Mouse (Mus musculus) heart, adult 2 months (tissue): ENCODE results near the gene Enpp1. TPM values are rescaled to one million over a fixed set of nuclear protein-coding genes. Genes with fewer than 3 reads are reported as not detected.

Source experiments
- DNase-seq, 2 experiments: peaks; one replicate each; pipeline ENCODE4 v3.0.0; 2021
- H3K27ac ChIP-seq: fragments of 200-600 bp; 2 replicates; pipeline ENCODE4 v1.8.1; 2022
- H3K27me3 ChIP-seq: fragments of 200-500 bp; 2 replicates; pipeline ENCODE4 v1.6.1; 2012; ENCODE audit warnings: mild to moderate bottlenecking, low read length, inconsistent platforms, mixed read lengths; ENCODE audit not compliant: control insufficient read depth, insufficient read depth
- H3K36me3 ChIP-seq: fragments of 200-500 bp; 2 replicates; pipeline ENCODE4 v1.6.1; 2012; ENCODE audit warnings: low read length, inconsistent platforms; ENCODE audit not compliant: control insufficient read depth, insufficient read depth
- H3K4me1 ChIP-seq: fragments of 200-500 bp; 2 replicates; pipeline ENCODE4 v1.6.1; 2011; ENCODE audit warnings: low read length; ENCODE audit not compliant: control insufficient read depth, insufficient read depth
- H3K4me3 ChIP-seq: fragments of 200-600 bp; 2 replicates; pipeline ENCODE4 v1.8.1; 2022
- H3K79me2 ChIP-seq: fragments of 200-500 bp; replicated peaks from 2 replicates; pipeline ENCODE4 v1.6.1; 2012; ENCODE audit warnings: mild to moderate bottlenecking, inconsistent platforms, low read length, moderate library complexity, mixed read lengths; ENCODE audit not compliant: control insufficient read depth, insufficient read depth
- H3K9ac ChIP-seq: fragments of 200-500 bp; 2 replicates; pipeline ENCODE4 v1.6.1; 2012; ENCODE audit warnings: low read depth, mild to moderate bottlenecking, control low read depth, inconsistent platforms, low read length, mixed read lengths
- CTCF ChIP-seq: fragments of 200-600 bp; IDR thresholded peaks from 2 replicates; pipeline ENCODE4 v1.8.1; 2022; ENCODE audit warnings: antibody characterized with exemption, mild to moderate bottlenecking, moderate library complexity
- EP300 ChIP-seq: fragments of 200-500 bp; IDR thresholded peaks from 2 replicates; pipeline ENCODE4 v1.6.1; 2011; ENCODE audit warnings: low read depth, low read length, control low read depth; ENCODE audit not compliant: insufficient read depth
- POLR2A ChIP-seq: fragments of 200-500 bp; IDR thresholded peaks from 2 replicates; pipeline ENCODE4 v1.6.1; 2011; ENCODE audit warnings: mild to moderate bottlenecking, low read depth, low read length, control low read depth; ENCODE audit not compliant: insufficient read depth
- WGBS: fragments of 180-500 bp; shearing (Covaris S2); methylation state at CpG from one replicate; pipeline ENCODE4 v1.1.7; 2018; 5-methylcytosine and 5-hydroxymethylcytosine counted together
- intact Hi-C: fragments of 180-260 bp; cut with DNase I; formaldehyde crosslinking; loops from one replicate; pipeline ENCODE4 v1.15.1; 2025
- polyA plus RNA-seq: library from polyadenylated mRNA; depleted of rRNA; stranded (reverse); fragments of >200 nt; gene quantifications from 2 replicates; pipeline ENCODE4 v1.2.3, GENCODE M21; 2012
- total RNA-seq, 2 experiments: library from RNA; stranded (reverse); gene quantifications; 2 replicates each; pipeline ENCODE4 v1.2.3; 2021

The Enpp1 gene
- total and polyA plus RNA-seq, 3 experiments, result 2.1 to 6.5 (median 5.8) TPM

DNA sequence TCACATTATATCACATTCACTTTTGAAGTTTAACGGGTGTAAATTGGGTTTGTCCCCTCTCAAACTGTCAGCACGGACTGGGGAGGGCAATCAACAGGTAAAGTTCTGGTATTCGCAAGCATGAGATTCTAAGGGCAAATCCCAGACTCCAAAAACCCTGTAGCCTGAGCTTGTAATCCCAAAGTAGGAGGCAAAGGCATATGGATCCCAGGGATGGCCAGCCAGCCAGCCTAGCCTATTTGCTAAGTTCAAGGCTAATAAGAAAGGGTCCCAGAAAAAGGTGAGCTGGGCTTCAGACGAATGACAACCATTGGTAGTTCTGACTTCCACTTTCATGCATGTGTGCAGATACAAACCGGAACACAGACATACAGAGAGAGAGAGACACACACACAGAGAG lies 942 bp upstream of the Enpp1 start:
- TF ChIP-seq POLR2A, result no peak
- no peak for TF ChIP-seq CTCF
- TF ChIP-seq EP300, result no peak
- Histone ChIP-seq H3K27ac (no peak overlapping the region), H3K4me3 (no peak overlapping the region), H3K79me2 (no peaks in the 10 kb centered on the region), H3K27me3 (no peaks in the 10 kb centered on the region), H3K4me1 (peaks cover 2% of the 10 kb centered on the region; the same call in 1 of the 2 replicates), H3K9ac (no peak overlapping the region), H3K36me3 (no peaks in the 10 kb centered on the region)
- no peak for DNase-seq
- WGBS, result 82% methylated on average over 5 of the region's 5 CpGs
- intact Hi-C loops, result loop anchor here (5.0 kb wide), 1 partner anchor 81 kb away; no protein-coding TSS in a partner anchor

GRCm38 (mm10) chr10:24712367-24712761 lies 405 bp upstream of the Enpp1 start:
- H3K27ac ChIP-seq, result peak overlapping the region; percentile 59
- 13% methylated on average over 15 of the region's 15 CpGs for WGBS
- H3K9ac ChIP-seq, result peak overlapping the region; percentile 91

DNA sequence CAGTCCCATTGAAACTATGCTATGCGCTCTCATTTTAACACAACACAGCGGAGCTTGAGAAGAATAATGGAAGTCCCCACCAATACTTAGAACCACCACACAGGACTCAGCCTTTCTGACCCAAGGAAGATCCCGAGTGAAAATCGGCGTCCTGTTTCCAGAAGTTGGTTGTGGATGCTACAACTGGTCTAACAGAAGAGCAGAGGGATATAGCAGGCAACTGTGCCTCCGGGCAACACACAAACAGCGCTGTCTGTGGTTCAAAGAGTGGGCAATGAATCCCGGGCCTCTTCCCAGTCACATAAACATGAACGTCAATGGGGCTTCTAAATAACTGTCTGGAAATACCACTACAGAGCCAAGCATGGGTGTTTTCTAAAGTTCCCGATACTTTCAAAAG lies 888 bp downstream of the Enpp1 start:
- H3K27ac ChIP-seq, result peak overlapping the region; percentile 59; the same call in 1 of the 2 replicates
- WGBS, result 23% methylated on average over 10 of the region's 10 CpGs
- H3K36me3 ChIP-seq, result no peaks in the 10 kb centered on the region
- peaks cover 2% of the 10 kb centered on the region; the same call in 1 of the 2 replicates for H3K4me1 ChIP-seq
- peak overlapping the region; percentile 63 for H3K4me3 ChIP-seq
- peak overlapping the region; percentile 91 for H3K9ac ChIP-seq
- no peaks in the 10 kb centered on the region for H3K27me3 ChIP-seq
- no peaks in the 10 kb centered on the region for H3K79me2 ChIP-seq
- TF ChIP-seq EP300, result no peak
- no peak for TF ChIP-seq POLR2A
- no peak for TF ChIP-seq CTCF
- peak in 1 of 2 experiments; percentile 26 for DNase-seq
- intact Hi-C loops, result loop anchor here (5.0 kb wide), 1 partner anchor 79 kb away; no protein-coding TSS in a partner anchor

More at GRCm38 (mm10) chr10:24712367-24712761, 405 bp upstream of the Enpp1 start:
- Histone ChIP-seq H3K4me1 (peaks cover 2% of the 10 kb centered on the region; the same call in 1 of the 2 replicates), H3K36me3 (no peaks in the 10 kb centered on the region), H3K79me2 (no peaks in the 10 kb centered on the region), H3K4me3 (peak overlapping the region; percentile 63), H3K27me3 (no peaks in the 10 kb centered on the region)
- DNase-seq, result no peak
- no peak for TF ChIP-seq POLR2A
- no peak for TF ChIP-seq CTCF
- TF ChIP-seq EP300, result no peak
- intact Hi-C loops, result loop anchor here (5.0 kb wide), 1 partner anchor 80 kb away; no protein-coding TSS in a partner anchor

GRCm38 (mm10) chr10:24710361-24710760 lies 1.6 kb downstream of the Enpp1 start:
- intact Hi-C loops, result loop anchor here (5.0 kb wide), 1 partner anchor 78 kb away; no protein-coding TSS in a partner anchor

DNA sequence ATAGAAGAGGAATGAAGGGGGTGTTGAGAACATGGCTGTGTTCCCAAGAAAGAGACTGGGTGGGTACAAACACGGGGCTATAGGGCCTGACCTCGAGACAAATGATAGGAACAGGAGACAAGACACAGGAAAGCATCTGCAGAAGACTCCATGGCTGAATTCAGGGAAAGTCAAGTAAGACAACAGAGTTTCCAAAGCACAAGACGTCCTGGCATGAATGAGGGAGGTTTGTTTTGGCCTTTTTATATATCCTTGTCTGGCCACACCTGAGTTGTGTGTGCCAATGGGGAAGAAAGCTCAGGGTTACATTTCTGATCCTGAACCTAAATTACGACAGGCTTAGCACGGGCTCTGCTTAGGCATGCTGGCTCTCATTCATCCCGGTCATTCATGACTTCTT lies 4.2 kb downstream of the Enpp1 start:
- intact Hi-C loops, result no loop called here
- no peak for DNase-seq
- no peaks in the 10 kb centered on the region for H3K79me2 ChIP-seq
- H3K4me1 ChIP-seq, result peaks cover 2% of the 10 kb centered on the region; the same call in 1 of the 2 replicates
- H3K27ac ChIP-seq, result no peak overlapping the region
- H3K36me3 ChIP-seq, result no peaks in the 10 kb centered on the region
- TF ChIP-seq POLR2A (no peak), CTCF (no peak), EP300 (no peak)
- H3K4me3 ChIP-seq, result no peak overlapping the region
- H3K9ac ChIP-seq, result no peak overlapping the region
- 76% methylated on average over 6 of the region's 6 CpGs for WGBS
- no peaks in the 10 kb centered on the region for H3K27me3 ChIP-seq

More at GRCm38 (mm10) chr10:24710361-24710760, 1.6 kb downstream of the Enpp1 start:
- Histone ChIP-seq H3K36me3 (no peaks in the 10 kb centered on the region), H3K79me2 (no peaks in the 10 kb centered on the region), H3K9ac (no peak overlapping the region), H3K4me1 (peaks cover 2% of the 10 kb centered on the region; the same call in 1 of the 2 replicates), H3K27ac (no peak overlapping the region), H3K4me3 (no peak overlapping the region), H3K27me3 (no peaks in the 10 kb centered on the region)
- WGBS, result 95% methylated on average over 6 of the region's 6 CpGs
- DNase-seq, result no peak
- TF ChIP-seq EP300 (no peak), POLR2A (no peak), CTCF (no peak)

DNA sequence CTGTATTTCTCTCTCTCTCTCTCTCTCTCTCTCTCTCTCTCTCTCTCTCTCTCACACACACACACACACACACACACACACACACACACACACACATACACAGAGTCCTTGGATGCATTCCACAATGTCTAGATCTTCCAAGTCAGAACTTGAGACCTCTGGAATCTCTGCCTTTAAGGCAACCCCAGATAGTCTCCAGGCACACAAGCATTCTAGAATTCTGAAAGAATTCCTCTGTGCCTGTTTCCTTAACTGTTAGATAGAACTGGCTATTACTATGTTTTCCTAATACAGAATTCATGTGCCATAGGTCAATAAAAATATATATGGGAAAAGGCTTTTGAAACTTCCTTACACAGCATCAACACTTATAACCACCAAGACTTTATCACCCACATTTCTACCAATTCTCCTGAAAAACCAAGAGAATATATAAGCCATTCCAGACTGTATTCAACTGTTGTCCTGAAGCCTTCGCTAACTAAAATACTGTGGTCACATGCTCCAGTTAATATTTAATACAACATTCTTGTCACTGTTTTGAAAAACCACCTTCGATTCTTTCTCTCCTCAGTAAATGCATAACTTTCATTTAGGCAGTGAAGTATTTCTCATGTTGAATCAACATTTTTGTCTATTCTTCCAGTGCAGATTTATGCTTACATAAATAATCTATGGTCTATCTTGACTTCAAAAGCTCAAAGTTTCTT lies 5.4 kb downstream of the Enpp1 start:
- H3K27me3 ChIP-seq, result no peaks in the 10 kb centered on the region
- no peaks in the 10 kb centered on the region for H3K79me2 ChIP-seq
- H3K4me1 ChIP-seq, result peaks cover 2% of the 10 kb centered on the region; the same call in 1 of the 2 replicates
- no peak overlapping the region for H3K27ac ChIP-seq
- no peak for DNase-seq
- no peak overlapping the region for H3K4me3 ChIP-seq
- intact Hi-C loops, result no loop called here
- TF ChIP-seq EP300 (no peak), POLR2A (no peak), CTCF (no peak)
- no peaks in the 10 kb centered on the region for H3K36me3 ChIP-seq
- WGBS, result 91% methylated on average over 2 of the region's 2 CpGs
- H3K9ac ChIP-seq, result no peak overlapping the region
